Mouse (Mus musculus) myocyte (in vitro differentiated cells): ENCODE data around the gene Cntn1.

Experiments
- CEBPB ChIP-seq: IDR thresholded peaks from 2 replicates; pipeline ENCODE4 v1.6.1; 2011; ENCODE audit warnings: mild to moderate bottlenecking, moderate library complexity; ENCODE audit not compliant: poor library complexity, insufficient read depth, severe bottlenecking
- E2F4 ChIP-seq: IDR thresholded peaks from one replicate; pipeline ENCODE4 v1.6.1; 2011; ENCODE audit warnings: mild to moderate bottlenecking, control low read depth, moderate library complexity; ENCODE audit not compliant: insufficient read depth
- MAX ChIP-seq: IDR thresholded peaks from one replicate; pipeline ENCODE4 v1.6.1; 2011; ENCODE audit warnings: low read depth, mild to moderate bottlenecking, control low read depth
- MYOD1 ChIP-seq, 3 experiments: IDR thresholded peaks; one replicate each; pipeline ENCODE4 v1.6.1; 2011; ENCODE audit warnings: control low read depth in 2 of 3, low read depth in 2 of 3, mild to moderate bottlenecking in 2 of 3, moderate library complexity in 1 of 3; ENCODE audit not compliant: insufficient read length in 2 of 3, control insufficient read depth in 1 of 3
- MYOG ChIP-seq, 3 experiments: IDR thresholded peaks; one replicate each; pipeline ENCODE4 v1.6.1; 2011; ENCODE audit warnings: control low read depth in 2 of 3, low read depth in 2 of 3, mild to moderate bottlenecking in 2 of 3; ENCODE audit not compliant: insufficient read length in 2 of 3, control insufficient read depth in 1 of 3, insufficient read depth in 1 of 3
- POLR2A ChIP-seq: IDR thresholded peaks from one replicate; pipeline ENCODE4 v1.6.1; 2011; ENCODE audit warnings: low read depth, mild to moderate bottlenecking, control low read depth, moderate library complexity; ENCODE audit not compliant: insufficient read length
- SRF ChIP-seq: IDR thresholded peaks from one replicate; pipeline ENCODE4 v1.6.1; 2011; ENCODE audit warnings: low read depth; ENCODE audit not compliant: control insufficient read depth, insufficient read length
- TCF12 ChIP-seq: IDR thresholded peaks from one replicate; pipeline ENCODE4 v1.6.1; 2011; ENCODE audit warnings: mild to moderate bottlenecking, control low read depth; ENCODE audit not compliant: poor library complexity, insufficient read depth, severe bottlenecking
- USF1 ChIP-seq: IDR thresholded peaks from one replicate; pipeline ENCODE4 v1.6.1; 2011; ENCODE audit warnings: low read depth, mild to moderate bottlenecking, control low read depth, moderate library complexity

DNA sequence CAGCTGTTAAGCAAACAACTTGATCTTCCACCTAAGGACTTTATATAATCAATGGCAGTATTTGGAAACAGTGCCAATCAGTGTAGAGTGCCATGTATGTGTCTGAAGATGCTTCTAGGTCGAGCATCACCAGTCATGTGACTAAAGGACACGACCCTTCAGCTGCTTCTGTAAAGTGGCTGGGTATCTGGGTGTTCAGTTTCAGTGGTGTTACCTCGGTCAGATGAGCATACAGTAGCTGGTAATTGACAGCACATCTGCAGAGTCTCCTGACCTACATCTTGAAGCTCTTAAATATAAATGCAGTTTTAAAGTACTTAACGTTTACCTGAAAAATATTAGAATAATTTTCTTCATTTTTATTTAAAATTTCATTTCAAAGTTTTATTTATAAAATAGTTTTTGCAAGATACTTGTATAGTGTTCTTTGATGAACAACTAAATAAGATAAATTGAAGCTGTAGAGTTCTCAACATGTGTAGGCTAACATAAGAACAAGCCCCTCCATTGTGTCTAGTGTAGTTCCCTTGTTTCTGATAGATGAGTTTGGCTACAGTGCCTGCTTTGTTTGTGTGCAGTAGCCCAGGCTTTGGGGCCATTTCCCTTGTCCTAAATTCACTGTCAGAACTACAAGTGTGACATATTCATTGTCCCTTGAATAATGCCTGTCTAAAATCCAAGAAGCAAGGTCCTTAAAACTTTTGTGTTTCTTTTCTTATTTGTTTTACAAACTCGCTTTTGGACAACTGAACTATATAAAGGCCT is 48.6 kb downstream of the Cntn1 start:
- TF ChIP-seq MAX: no peak
- no peak for TF ChIP-seq E2F4
- TF ChIP-seq SRF: no peak
- no peak for TF ChIP-seq TCF12
- no peak for TF ChIP-seq POLR2A
- no peak for TF ChIP-seq MYOD1 (IDR thresholded peaks at IDR 0.05; ENCODE audit: control insufficient read depth in 1 of 3, insufficient read length in 2 of 3, low read depth in 2 of 3)
- no peak for TF ChIP-seq USF1
- no peak for TF ChIP-seq CEBPB
- no peak for TF ChIP-seq MYOG (IDR thresholded peaks at IDR 0.05; ENCODE audit: control insufficient read depth in 1 of 3, insufficient read depth in 1 of 3, insufficient read length in 2 of 3, low read depth in 2 of 3)
